Mouse (Mus musculus): ENCODE data around the gene Igfbp3. TPM values are rescaled to one million over a fixed set of nuclear protein-coding genes. Genes with fewer than 3 reads are reported as not detected.
A peak's percentile ranks its signal among the peaks of the same experiment; 100 is the strongest.
"Not testable (repeated sequence)": the region's sequence is repeated elsewhere in the genome, so short reads cannot be mapped to it uniquely, and the experiment has no call there.

The Igfbp3 gene
- total RNA-seq (2021) = 10 to 100 TPM; 23.2 to 24.7 TPM

- peak; percentile 40 to 46 for DNase-seq
- intact Hi-C loops (cut with DNase I) = loop anchor here (5.0 to 10.0 kb wide), 4 partner anchors 124 to 1311 kb away; no protein-coding TSS in a partner anchor
These were observed at the start of gene Igfbp3 for GRCm38 (mm10) chr11:7213501-7214341. Gene Igfbp3 (minus strand): TSS chr11:7213923.

DNA sequence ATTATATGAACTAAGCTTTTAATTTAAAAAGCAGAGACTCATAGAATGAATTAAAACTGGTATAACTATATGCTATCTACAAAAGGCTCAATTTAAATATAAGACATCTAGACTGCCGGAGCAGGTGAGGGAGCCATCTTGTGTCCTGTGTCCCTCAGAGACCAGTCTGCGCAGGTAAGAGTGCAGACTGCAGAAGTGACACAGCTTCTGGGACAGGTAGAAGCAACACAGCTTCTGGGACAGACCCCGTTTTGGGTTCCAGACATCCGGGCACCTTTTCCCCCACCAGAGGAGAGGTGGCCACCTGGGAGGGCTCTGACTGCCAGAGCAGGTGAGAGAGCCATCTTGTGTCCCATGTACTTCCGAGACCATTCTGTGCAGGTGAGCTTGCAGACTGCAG, 37.1 kb upstream of the Igfbp3 start:
- DNase-seq = no peak
- intact Hi-C loops (cut with DNase I) = no loop called here

DNA sequence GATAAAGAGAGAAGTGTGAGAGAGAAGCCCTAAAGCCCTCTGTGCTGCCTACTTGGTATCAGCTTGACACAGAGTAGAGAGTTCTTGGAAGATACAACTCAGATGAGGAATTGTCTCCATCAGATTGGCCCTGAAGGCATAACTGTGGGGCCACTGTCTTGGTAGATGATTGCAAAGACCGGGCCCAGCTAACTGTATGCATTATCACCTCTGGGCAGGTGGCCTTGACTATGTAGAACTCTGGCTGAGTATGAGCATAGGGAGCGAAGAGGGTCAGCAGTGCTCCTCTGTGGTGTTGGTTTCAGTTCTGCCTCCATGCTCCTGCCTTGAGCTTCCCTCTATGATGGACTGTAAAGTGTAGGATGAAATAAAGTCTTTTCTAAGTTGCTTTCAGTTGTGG, 36.7 kb upstream of the Igfbp3 start:
- intact Hi-C loops (cut with DNase I) = no loop called here
- no peak for DNase-seq

DNA sequence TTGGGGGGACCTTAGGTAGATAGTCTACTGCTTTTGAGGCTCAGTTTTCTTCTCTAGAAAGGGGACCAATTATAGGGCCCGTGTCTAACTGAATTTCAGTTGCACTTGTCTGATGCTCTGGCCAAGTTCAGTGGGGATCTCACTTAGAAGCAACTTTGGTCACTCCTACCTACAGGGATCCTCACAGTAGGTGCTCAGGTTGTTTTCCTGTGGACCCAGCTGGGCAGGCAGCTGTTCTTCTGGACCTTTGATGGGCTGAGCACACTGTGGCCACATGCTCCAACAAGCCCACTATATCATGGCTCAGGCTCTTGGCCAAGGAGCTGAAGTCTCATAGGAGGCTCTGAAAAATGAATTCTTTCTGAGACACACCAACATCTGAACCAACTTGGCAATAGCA, 31.1 kb upstream of the Igfbp3 start:
- no peak for DNase-seq
- intact Hi-C loops (cut with DNase I) = no loop called here

DNA sequence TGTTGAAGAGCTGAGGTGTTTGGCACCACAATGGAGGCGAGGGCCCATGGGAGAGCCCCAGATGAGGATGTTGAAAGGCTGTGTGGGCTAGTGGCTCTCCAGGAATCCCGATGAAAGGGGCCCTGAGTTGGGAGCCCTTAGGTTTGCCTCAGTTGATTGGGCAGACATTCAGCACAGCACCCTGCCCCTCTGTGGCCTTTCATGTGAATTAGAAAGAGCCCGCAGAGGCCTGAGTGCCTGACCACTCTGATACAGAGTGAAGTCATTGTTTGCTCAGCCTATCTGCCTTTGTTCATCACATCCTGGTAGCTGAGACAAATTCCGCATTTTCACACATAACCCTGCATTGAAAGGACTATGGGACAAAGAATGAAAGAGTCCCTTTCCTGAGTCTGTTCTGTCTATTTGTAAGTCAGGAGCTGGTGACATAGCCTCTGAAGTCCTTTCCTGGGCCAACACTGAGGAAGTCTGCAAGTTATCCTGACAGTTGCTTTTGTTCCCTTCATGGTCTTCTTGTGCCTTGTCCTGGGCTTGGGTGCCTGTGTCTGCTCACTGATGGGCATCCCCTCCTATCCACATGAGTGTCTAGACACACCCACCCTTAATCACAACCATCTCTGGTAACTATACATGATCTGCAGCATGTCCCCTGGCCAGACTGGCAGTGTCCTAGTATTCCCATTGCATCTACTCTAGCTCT, 25.5 kb upstream of the Igfbp3 start:
- DNase-seq = no peak

GRCm38 (mm10) chr11:7238546-7238945, 24.8 kb upstream of the Igfbp3 start:
- intact Hi-C loops (cut with DNase I) = no loop called here

More for the DNA sequence above, 25.5 kb upstream of the Igfbp3 start:
- intact Hi-C loops (cut with DNase I) = no loop called here

DNA sequence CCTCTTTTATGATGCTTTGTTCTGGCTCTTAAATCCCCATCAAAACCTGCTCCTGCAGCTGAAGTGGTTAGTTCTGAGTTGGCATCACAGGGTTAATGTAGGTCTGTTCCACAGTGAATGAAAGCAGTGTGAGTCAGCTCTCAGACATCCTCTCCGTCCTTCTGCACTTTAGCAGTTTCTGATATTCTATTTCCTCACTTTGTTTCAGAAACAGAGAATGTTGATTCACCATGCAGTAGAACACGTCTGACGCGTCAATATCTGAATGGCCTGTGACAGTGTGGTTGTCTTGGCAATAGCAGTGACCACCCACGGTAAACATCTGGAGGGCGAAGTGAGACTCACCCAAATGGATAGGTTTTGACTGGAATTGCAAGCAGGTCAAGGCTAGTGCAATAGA, 24.0 kb upstream of the Igfbp3 start:
- intact Hi-C loops (cut with DNase I) = no loop called here
- DNase-seq = no peak

More at GRCm38 (mm10) chr11:7238546-7238945, 24.8 kb upstream of the Igfbp3 start:
- no peak for DNase-seq

DNA sequence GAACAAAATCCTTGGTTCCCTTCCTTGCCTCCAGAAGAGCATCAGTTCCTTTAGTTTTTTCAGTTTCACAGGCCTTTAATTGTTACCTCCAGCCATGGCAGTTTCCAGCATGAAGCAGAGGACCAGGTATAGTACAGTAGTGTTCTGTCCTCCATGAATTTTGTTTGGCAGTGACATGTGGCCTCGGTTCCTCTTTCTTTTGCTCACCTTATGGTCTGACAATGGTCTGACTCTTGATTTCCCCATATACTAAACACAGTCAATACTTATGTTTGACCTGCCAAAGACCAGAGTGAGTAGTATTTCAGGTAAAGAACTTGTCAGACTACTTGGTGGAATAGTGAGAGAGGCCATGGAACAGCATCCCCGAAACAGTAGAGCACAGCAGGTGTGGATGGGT, 23.0 kb upstream of the Igfbp3 start:
- no peak for DNase-seq
- intact Hi-C loops (cut with DNase I) = no loop called here

DNA sequence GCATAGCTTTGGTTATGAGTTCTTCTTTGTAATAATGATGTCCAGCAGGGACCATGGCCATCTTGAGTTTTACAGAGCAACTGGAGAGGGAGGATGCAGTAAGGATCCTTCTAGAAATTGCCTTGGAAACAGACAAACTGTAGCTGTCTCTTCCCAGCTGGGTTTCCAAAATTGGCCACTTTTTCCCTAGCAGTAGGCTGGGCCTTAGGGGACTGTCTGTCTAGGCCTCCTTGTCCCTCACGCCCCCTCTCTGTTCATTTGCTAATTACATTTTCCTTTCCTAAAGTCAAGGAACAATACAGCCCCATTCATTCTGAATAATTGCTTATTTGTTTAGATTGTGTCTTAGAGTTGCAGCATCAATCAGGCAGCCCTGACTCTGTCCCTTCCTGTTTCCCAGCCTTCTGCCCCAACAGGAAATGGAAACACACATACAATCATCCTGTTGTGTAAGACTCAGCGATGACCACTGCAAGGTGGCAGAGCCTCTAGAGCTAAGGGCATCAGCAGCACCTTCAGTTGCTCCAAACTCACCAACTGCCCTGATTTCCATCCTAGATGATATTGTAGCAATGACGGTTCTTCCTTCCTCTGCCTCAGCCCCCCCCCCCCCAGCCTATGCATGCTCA, 21.4 kb upstream of the Igfbp3 start:
- intact Hi-C loops (cut with DNase I) = no loop called here
- peak in 1 of 2 experiments; percentile 10 for DNase-seq

GRCm38 (mm10) chr11:7234436-7234835, 20.7 kb upstream of the Igfbp3 start:
- intact Hi-C loops (cut with DNase I) = no loop called here
- no peak for DNase-seq

DNA sequence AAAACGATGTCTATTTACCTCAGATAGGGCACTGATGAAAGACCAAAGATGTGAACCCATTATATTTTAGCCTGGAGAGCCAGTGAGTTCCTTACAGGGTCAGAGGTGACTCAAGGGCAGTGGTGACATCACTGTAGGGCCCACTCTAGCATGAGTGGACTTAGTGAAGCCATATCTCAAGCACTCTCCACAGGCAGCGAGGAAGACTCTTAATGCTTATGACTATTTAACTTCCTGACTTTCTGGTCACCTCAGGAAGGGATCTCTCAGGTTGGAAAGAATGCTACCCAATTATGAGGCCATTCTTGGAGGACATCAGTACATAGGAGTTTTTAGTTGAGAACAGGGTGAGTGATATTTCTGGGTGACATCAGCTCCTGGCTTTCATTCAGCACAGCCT, 19.6 kb upstream of the Igfbp3 start:
- intact Hi-C loops (cut with DNase I) = no loop called here
- no peak for DNase-seq

- intact Hi-C loops (cut with DNase I) = no loop called here
- DNase-seq = no peak
These were observed 18.2 kb upstream of the Igfbp3 start for GRCm38 (mm10) chr11:7231958-7232357.

DNA sequence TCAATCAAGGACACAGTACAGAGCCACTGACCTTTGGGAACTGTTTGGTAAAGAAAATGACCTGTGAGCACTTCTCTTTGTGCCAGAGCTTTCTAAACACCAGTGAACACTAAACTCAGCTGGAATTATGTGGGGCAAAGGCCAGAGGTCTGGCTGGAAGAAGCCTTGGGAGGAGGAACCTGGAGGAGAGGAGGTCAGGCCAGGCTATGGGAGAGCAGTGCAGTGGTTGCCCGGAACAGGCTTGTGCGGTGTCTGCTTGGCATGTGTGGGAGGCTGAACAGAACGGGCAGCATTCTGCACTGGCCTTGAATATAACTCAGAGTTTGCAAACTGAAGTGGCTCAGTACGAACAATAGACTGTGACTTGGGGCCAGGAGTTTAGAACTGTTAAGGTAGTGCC, 16.3 kb upstream of the Igfbp3 start:
- intact Hi-C loops (cut with DNase I) = no loop called here
- DNase-seq = no peak

DNA sequence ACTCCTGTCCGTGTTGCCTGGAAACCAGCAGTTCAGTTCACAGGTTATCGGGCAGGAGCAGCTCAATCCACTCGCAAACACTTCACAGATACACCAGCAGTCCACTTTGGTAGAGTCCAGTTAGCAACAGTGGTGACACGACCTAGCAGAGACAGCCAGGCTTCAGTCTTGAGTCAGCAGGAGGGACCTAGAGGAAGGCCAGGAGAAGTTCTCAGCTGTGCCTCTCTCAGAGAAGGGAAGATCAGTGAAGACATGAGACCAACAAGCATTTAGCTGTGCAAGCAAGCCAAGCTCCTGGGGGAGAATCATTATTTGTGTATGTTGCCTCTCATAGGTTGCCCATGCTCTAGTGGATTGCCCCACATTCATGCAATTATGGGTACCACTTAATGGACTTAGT, 14.4 kb upstream of the Igfbp3 start:
- intact Hi-C loops (cut with DNase I) = no loop called here

GRCm38 (mm10) chr11:7226810-7227550, 13.3 kb upstream of the Igfbp3 start:
- intact Hi-C loops (cut with DNase I) = no loop called here
- DNase-seq = no peak

More for the DNA sequence above, 14.4 kb upstream of the Igfbp3 start:
- no peak for DNase-seq

GRCm38 (mm10) chr11:7226200-7226599, 12.5 kb upstream of the Igfbp3 start:
- intact Hi-C loops (cut with DNase I) = no loop called here

GRCm38 (mm10) chr11:7221826-7222225, 8.1 kb upstream of the Igfbp3 start:
- intact Hi-C loops (cut with DNase I); DNase-seq: not testable (repeated sequence)

More at GRCm38 (mm10) chr11:7226200-7226599, 12.5 kb upstream of the Igfbp3 start:
- no peak for DNase-seq

GRCm38 (mm10) chr11:7215703-7216102, 2.0 kb upstream of the Igfbp3 start:
- peak; percentile 59 to 72 for DNase-seq

GRCm38 (mm10) chr11:7214761-7215160, 1.0 kb upstream of the Igfbp3 start:
- DNase-seq = peak; percentile 68 to 71
- intact Hi-C loops (cut with DNase I) = loop anchor here (1.0 to 10.0 kb wide), 6 partner anchors 123 to 1310 kb away; no protein-coding TSS in a partner anchor

More at GRCm38 (mm10) chr11:7215703-7216102, 2.0 kb upstream of the Igfbp3 start:
- intact Hi-C loops (cut with DNase I) = loop anchor here (1.0 to 10.0 kb wide), 5 partner anchors 289 to 1309 kb away; no protein-coding TSS in a partner anchor

DNA sequence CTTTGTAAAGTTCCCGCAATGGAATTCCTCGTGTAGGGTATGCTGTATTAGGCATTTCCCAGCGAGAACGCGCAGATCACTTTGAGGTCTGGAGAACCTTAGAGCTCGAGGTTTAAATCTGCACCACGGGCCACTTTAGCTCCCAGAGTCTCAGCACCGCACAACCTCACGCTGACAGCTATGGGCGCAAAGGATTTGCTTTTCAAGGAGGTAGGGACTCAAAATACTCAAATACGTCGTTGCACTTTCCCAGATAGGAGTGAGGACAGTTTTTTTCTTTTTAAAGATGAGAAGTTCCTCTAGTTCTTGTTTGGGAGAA, 578 bp upstream of the Igfbp3 start:
- intact Hi-C loops (cut with DNase I) = loop anchor here (5.0 to 10.0 kb wide), 4 partner anchors 123 to 1310 kb away; no protein-coding TSS in a partner anchor

More for the DNA sequence above, 578 bp upstream of the Igfbp3 start:
- no peak for DNase-seq
